Mouse (Mus musculus): ENCODE measurements around the gene Eml4.

DNA sequence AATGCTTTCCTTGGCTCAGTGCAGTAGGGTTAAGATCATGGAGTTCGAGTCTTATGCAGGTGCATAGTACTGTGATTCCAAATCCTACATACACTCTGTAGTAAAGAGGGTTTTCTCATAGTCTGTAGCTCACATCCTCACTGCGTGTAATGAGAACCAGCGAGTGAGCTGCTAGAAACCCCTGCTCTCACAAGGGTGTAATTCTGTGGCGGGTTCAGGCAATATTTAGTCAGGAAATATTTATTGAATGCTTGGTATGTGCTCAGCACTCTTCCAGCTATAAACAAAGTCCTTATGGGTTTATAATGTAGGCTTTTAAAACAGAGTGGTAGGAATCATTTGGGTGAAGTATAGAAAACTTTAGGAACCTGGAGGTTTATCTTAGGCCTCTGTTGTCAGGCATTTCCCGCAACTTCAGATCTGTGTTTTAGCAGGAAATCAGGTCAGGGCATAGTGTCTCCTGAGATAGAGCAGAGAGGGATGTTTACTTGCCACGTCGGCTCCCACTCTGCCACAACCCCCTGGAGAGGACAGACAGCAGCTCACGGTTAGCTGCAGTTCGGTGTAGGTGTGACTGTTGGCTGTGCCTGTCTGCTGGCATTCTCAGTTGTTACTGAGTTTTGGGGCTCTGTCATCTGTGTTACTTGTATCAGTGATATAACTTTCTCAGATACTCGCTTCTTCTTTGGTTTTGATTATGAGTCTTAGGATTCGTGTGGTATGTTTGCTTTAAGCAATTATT is 15.1 kb downstream of the Eml4 start:
- TF ChIP-seq CTCF (IDR thresholded peaks at IDR 0.05; ENCODE audit: control insufficient read depth, insufficient read depth, insufficient read length) (no peak), MAX (IDR thresholded peaks at IDR 0.05) (no peak), MYOG (IDR thresholded peaks at IDR 0.05; ENCODE audit: control insufficient read depth, extremely low read depth, insufficient read length) (no peak), USF1 (IDR thresholded peaks at IDR 0.05; ENCODE audit: low read depth) (no peak), CEBPB (IDR thresholded peaks at IDR 0.05; ENCODE audit: low read depth) (no peak), MYOD1 (IDR thresholded peaks at IDR 0.05; ENCODE audit: control insufficient read depth, insufficient read length, low read depth) (no peak)

Data from C2C12 (cell line).